Mouse (Mus musculus) C2C12 (cell line): ENCODE data around the gene Gna13.
A peak's percentile ranks its signal among the peaks of the same experiment; 100 is the strongest.

Experiments used
- CTCF ChIP-seq: IDR thresholded peaks from one replicate; pipeline ENCODE4 v1.5.1; 2011; ENCODE audit not compliant: control insufficient read depth, insufficient read depth, insufficient read length
- MAX ChIP-seq: IDR thresholded peaks from one replicate; pipeline ENCODE4 v1.6.1; 2011; ENCODE audit warnings: mild to moderate bottlenecking, control low read depth
- MYOD1 ChIP-seq: IDR thresholded peaks from one replicate; pipeline ENCODE4 v1.6.1; 2011; ENCODE audit warnings: low read depth; ENCODE audit not compliant: control insufficient read depth, insufficient read length
- MYOG ChIP-seq: IDR thresholded peaks from one replicate; pipeline ENCODE4 v1.6.1; 2011; ENCODE audit not compliant: control insufficient read depth, insufficient read length; ENCODE audit errors: extremely low read depth
- USF1 ChIP-seq: IDR thresholded peaks from one replicate; pipeline ENCODE4 v1.6.1; 2011; ENCODE audit warnings: low read depth, mild to moderate bottlenecking, control low read depth, moderate library complexity

GRCm38 (mm10) chr11:109439829-109440340 is 77.3 kb downstream of the Gna13 start:
- TF ChIP-seq MAX, result peak; percentile 87
- TF ChIP-seq CTCF, result no peak
- no peak for TF ChIP-seq USF1
- no peak for TF ChIP-seq MYOD1
- no peak for TF ChIP-seq MYOG
